Mouse (Mus musculus) olfactory bulb, adult 2 months (tissue): ENCODE measurements around the gene Acp5. TPM values are rescaled to one million over a fixed set of nuclear protein-coding genes. Genes with fewer than 3 reads are reported as not detected.

Source experiments
- H3K27ac ChIP-seq: fragments of 200-500 bp; 2 replicates; pipeline ENCODE4 v1.5.1; 2012; ENCODE audit warnings: low read depth, low read length; ENCODE audit not compliant: insufficient read depth
- H3K4me1 ChIP-seq: fragments of 200-500 bp; 2 replicates; pipeline ENCODE4 v1.6.1; 2012; ENCODE audit warnings: low read length; ENCODE audit not compliant: control insufficient read depth, insufficient read depth
- H3K4me3 ChIP-seq: fragments of 200-500 bp; 2 replicates; pipeline ENCODE4 v1.5.1; 2012; ENCODE audit warnings: mild to moderate bottlenecking, low read depth, low read length, moderate library complexity; ENCODE audit not compliant: insufficient read depth
- CTCF ChIP-seq: fragments of 200-500 bp; IDR thresholded peaks from 2 replicates; pipeline ENCODE4 v1.5.1; 2012; ENCODE audit warnings: low read depth, mild to moderate bottlenecking, low read length, moderate library complexity; ENCODE audit not compliant: insufficient read depth
- POLR2A ChIP-seq: fragments of 200-500 bp; IDR thresholded peaks from 2 replicates; pipeline ENCODE4 v1.6.1; 2012; ENCODE audit warnings: mild to moderate bottlenecking, low read depth, low read length, moderate library complexity; ENCODE audit not compliant: insufficient read depth
- WGBS: fragments of 180-500 bp; shearing (Covaris S2); methylation state at CpG from one replicate; pipeline ENCODE4 v1.1.7; 2018; 5-methylcytosine and 5-hydroxymethylcytosine counted together
- polyA plus RNA-seq: library from polyadenylated mRNA; stranded (reverse); fragments of >200 nt; gene quantifications from 2 replicates; pipeline ENCODE4 v1.2.4, GENCODE M21; 2012; ENCODE audit warnings: low replicate concordance; ENCODE audit not compliant: missing spikeins, insufficient read depth, insufficient read length

The Acp5 gene
- polyA plus RNA-seq, 1 experiment: not detected

DNA sequence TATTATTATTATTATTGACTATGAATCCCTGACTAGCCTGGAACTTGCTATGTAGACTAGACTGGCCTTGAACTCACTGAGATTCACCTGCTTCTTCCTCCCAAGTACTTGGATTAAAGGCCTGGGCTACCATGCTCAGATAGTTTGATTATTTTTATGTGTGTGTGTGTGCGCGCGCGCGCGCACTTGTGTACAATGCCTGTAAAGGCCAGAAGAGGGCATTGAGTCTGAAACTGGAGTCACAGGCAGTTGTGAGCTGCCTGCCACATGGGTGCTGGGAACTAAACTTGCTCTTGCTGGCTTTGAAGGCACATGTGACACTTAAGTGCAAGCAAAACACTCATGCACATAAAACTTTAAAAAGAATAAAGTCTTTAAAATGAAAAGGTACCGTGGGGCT, 46.2 kb downstream of the Acp5 start:
- Histone ChIP-seq H3K4me1 (peaks cover 5% of the 10 kb centered on the region; the same call in 1 of the 2 replicates), H3K4me3 (no peak overlapping the region), H3K27ac (no peak overlapping the region)
- TF ChIP-seq POLR2A (no peak), CTCF (no peak)
- 100% methylated on average over 7 of the region's 7 CpGs for WGBS

DNA sequence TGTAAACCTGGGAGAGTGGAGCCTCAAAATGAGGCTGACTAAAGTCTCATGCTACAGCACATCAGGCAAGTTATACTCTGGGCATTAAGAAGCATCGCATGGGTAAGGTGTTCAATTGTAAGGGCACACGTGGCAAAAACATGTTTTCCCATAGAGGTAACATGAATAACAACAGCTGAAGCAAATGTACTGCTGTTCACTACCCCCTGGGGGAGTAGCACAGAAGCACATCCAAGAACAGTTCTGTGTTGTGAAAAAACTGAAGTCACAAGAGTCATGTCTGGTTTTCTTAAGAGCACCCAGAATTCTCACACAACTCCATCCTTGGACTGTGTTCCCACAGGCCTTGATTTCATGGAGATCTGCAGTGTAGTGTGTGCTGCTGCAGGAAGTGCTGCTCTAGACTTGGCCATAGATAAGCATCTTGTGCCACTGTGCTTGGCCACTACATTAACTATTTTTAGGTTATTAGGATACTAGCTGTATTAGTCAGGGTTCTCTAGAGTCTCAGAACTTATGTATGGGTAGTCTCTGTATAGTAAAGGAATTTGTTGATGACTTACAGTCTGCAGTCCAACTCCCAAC, 48.4 kb downstream of the Acp5 start:
- Histone ChIP-seq H3K4me1 (peaks cover 11% of the 10 kb centered on the region), H3K4me3 (no peak overlapping the region), H3K27ac (no peak overlapping the region)
- 93% methylated on average over 2 of the region's 2 CpGs for WGBS
- no peak for TF ChIP-seq CTCF

GRCm38 (mm10) chr9:22086012-22086411, 49.5 kb downstream of the Acp5 start:
- H3K27ac ChIP-seq: no peak overlapping the region
- WGBS: 77% methylated on average over 6 of the region's 6 CpGs
- peaks cover 11% of the 10 kb centered on the region for H3K4me1 ChIP-seq
- peak overlapping the region; percentile 87 for H3K4me3 ChIP-seq
- TF ChIP-seq CTCF: no peak

DNA sequence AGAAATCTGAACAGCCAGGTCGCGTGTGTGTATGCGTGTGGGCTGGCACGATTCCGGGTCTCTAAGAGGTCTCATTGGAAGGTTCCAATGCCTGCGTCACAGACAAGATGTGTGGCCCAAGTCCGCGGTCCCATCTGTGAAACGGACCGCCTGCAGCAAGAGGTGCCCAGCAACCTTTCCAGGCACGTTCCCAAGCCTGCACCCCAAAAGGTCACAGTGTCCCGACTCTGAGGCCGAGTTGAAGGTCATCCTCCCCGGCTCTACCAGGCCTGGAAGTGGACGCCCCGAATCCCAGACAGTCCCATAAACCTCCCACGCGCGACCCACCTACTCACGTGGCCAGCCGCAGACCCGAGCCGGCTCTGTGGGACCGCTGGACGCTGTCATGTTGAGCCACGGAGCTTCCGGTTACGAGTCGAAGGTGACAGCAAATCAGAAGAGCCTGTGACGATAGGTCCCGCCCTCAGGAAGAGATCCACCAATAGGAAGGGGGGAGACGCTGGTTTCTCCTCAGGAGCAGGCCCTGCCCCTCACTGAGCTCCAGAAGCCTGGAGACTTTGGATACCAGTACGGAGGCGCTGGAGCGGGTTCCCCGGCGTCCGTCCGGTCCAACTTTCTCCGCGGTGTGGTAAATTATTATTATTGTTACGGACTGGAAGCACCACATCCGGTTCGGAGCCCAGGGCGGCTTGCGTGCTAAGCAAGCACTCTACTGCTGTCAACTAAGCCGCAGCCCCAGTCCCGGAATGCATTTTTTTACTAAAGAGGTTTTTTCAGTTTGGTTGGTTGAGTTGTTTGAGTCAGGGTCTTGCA, 50.3 kb downstream of the Acp5 start, which contains the start of gene Ecsit:
TSS of gene Ecsit (minus strand) at position 417 of the 813 bp plus-strand sequence.
- under 1% methylated on average over 48 of the region's 48 CpGs for WGBS
- H3K4me3 ChIP-seq: peak within 1 kb of the TSS; percentile 87
- peak within 1 kb of the TSS; percentile 69 for H3K27ac ChIP-seq
- TF ChIP-seq CTCF (no peak), POLR2A (peak; percentile 82)
- H3K4me1 ChIP-seq: peaks cover 11% of the 10 kb centered on the region

- WGBS: 15% methylated on average over 4 of the region's 4 CpGs
- Histone ChIP-seq H3K27ac (no peak overlapping the region), H3K4me1 (peaks cover 11% of the 10 kb centered on the region), H3K4me3 (peak overlapping the region; percentile 87)
- no peak for TF ChIP-seq CTCF
- TF ChIP-seq POLR2A: no peak
Measured at GRCm38 (mm10) chr9:22084667-22085021, 50.9 kb downstream of the Acp5 start.

Other genes starting within 250 kb of the Acp5 start
- not detected in 2 replicates for gene Rab3d, start 217.5 kb downstream of the Acp5 start, polyA plus RNA-seq
- not detected in 2 replicates for gene Ccdc159, start 208.2 kb downstream of the Acp5 start, polyA plus RNA-seq
- not detected in 2 replicates for gene Tmem205, start 208.2 kb downstream of the Acp5 start, polyA plus RNA-seq
- gene Plppr2, start 198.7 kb downstream of the Acp5 start, polyA plus RNA-seq: not detected in 2 replicates
- gene Swsap1, start 180.0 kb downstream of the Acp5 start, polyA plus RNA-seq: not detected in 2 replicates
- not detected in 2 replicates for gene Epor, start 172.2 kb downstream of the Acp5 start, polyA plus RNA-seq
- not detected in 2 replicates for gene Rgl3, start 146.3 kb downstream of the Acp5 start, polyA plus RNA-seq
- not detected in 2 replicates for gene Ccdc151, start 133.1 kb downstream of the Acp5 start, polyA plus RNA-seq
- gene Prkcsh, start 132.9 kb downstream of the Acp5 start, polyA plus RNA-seq: not detected in 2 replicates
- not detected in 2 replicates for gene Elavl3, start 83.7 kb downstream of the Acp5 start, polyA plus RNA-seq
- gene Gm49318, start 64.5 kb downstream of the Acp5 start, polyA plus RNA-seq: not detected in 2 replicates
- not detected in 2 replicates for gene Zfp653, start 64.3 kb downstream of the Acp5 start, polyA plus RNA-seq
- gene Ecsit, start 50.3 kb downstream of the Acp5 start, polyA plus RNA-seq: not detected in 2 replicates
- gene Cnn1, start 36.5 kb downstream of the Acp5 start, polyA plus RNA-seq: not detected in 2 replicates
- gene Elof1, start 18.5 kb downstream of the Acp5 start, polyA plus RNA-seq: not detected in 2 replicates
- not detected in 2 replicates for gene Pigyl, start 21.1 kb upstream of the Acp5 start, polyA plus RNA-seq
- not detected in 2 replicates for gene Zfp872, start 52.4 kb upstream of the Acp5 start, polyA plus RNA-seq
- not detected in 2 replicates for gene Zfp809, start 90.0 kb upstream of the Acp5 start, polyA plus RNA-seq
- not detected in 2 replicates for gene Zfp599, start 124.2 kb upstream of the Acp5 start, polyA plus RNA-seq
- not detected in 2 replicates for gene Zfp810, start 171.9 kb upstream of the Acp5 start, polyA plus RNA-seq